Mouse (Mus musculus) midbrain, embryonic 12.5 days (tissue): ENCODE results near the gene Psd. TPM values are rescaled to one million over a fixed set of nuclear protein-coding genes. Genes with fewer than 3 reads are reported as not detected.

Source experiments
- ATAC-seq: fragments of 200-750 bp; cut with Nextera tagmentation; 2 replicates; pipeline ENCODE4 v1.8.0; 2017; ENCODE audit warnings: low read depth, moderate TSS enrichment, moderate library complexity; ENCODE audit not compliant: low FRiP score
- H3K27ac ChIP-seq: fragments of 300-500 bp; sonication (generic); replicated peaks from 2 replicates; pipeline ENCODE4 v1.5.1; 2016; ENCODE audit warnings: mild to moderate bottlenecking
- H3K27me3 ChIP-seq: fragments of 300-500 bp; sonication (generic); 2 replicates; pipeline ENCODE4 v1.6.1; 2016; ENCODE audit warnings: mild to moderate bottlenecking
- H3K36me3 ChIP-seq: fragments of 300-500 bp; sonication (generic); 2 replicates; pipeline ENCODE4 v1.6.1; 2016
- H3K4me1 ChIP-seq: fragments of 300-500 bp; sonication (generic); 2 replicates; pipeline ENCODE4 v1.6.1; 2016
- H3K4me2 ChIP-seq: fragments of 300-500 bp; sonication (generic); replicated peaks from 2 replicates; pipeline ENCODE4 v1.6.1; 2016; ENCODE audit warnings: mild to moderate bottlenecking, moderate library complexity
- H3K4me3 ChIP-seq: fragments of 300-500 bp; sonication (generic); 2 replicates; pipeline ENCODE4 v1.5.1; 2016; ENCODE audit warnings: mild to moderate bottlenecking
- H3K9ac ChIP-seq: fragments of 300-500 bp; sonication (generic); replicated peaks from 2 replicates; pipeline ENCODE4 v1.6.1; 2016; ENCODE audit warnings: mild to moderate bottlenecking, moderate library complexity
- H3K9me3 ChIP-seq: fragments of 300-500 bp; sonication (generic); 2 replicates; pipeline ENCODE4 v1.6.1; 2016; ENCODE audit warnings: mild to moderate bottlenecking
- WGBS: fragments of 180-500 bp; shearing (Covaris S2); methylation state at CpG from one replicate; pipeline ENCODE4 v1.1.7; 2016; 5-methylcytosine and 5-hydroxymethylcytosine counted together
- polyA plus RNA-seq: library from polyadenylated mRNA; unstranded; fragments of >200 nt; fragmentation: Nextera tagmentation; extraction: Ambion mirVana; gene quantifications from 2 replicates; pipeline ENCODE4 v1.2.1, GENCODE M21; 2016

Gene Psd
- polyA plus RNA-seq, 1 experiment from 2014 or later, result 31.4 TPM

GRCm38 (mm10) chr19:46350168-46350932 is 23.4 kb upstream of the Psd start, which contains the start of gene 2310034G01Rik:
TSS of gene 2310034G01Rik (minus strand) at chr19:46350302.
- peaks cover 15% of the 10 kb centered on the region for H3K4me1 ChIP-seq
- peak within 1 kb of the TSS; percentile 54 for H3K4me3 ChIP-seq
- no peaks in the 10 kb centered on the region for H3K36me3 ChIP-seq
- peak within 1 kb of the TSS; percentile 89 for H3K4me2 ChIP-seq
- peak within 1 kb of the TSS; percentile 75 for H3K27ac ChIP-seq
- no peaks in the 10 kb centered on the region for H3K9me3 ChIP-seq
- peak within 1 kb of the TSS; percentile 68 for H3K9ac ChIP-seq
- no peak for ATAC-seq
- WGBS, result 69% methylated on average over 10 of the region's 10 CpGs
- H3K27me3 ChIP-seq, result peaks cover 52% of the 10 kb centered on the region

GRCm38 (mm10) chr19:46349550-46349949 is 22.6 kb upstream of the Psd start:
- no peak; the same call in 1 of the 2 replicates for ATAC-seq
- peaks cover 51% of the 10 kb centered on the region for H3K27me3 ChIP-seq

GRCm38 (mm10) chr19:46348761-46349458 is 22.0 kb upstream of the Psd start:
- under 1% methylated on average over 78 of the region's 78 CpGs for WGBS
- Histone ChIP-seq H3K9ac (peak overlapping the region; percentile 68), H3K36me3 (no peaks in the 10 kb centered on the region), H3K9me3 (no peaks in the 10 kb centered on the region), H3K4me2 (peak overlapping the region; percentile 89), H3K27ac (peak overlapping the region; percentile 75), H3K4me3 (peak overlapping the region; percentile 54), H3K27me3 (peaks cover 56% of the 10 kb centered on the region), H3K4me1 (peaks cover 15% of the 10 kb centered on the region)
- peak; percentile 81 for ATAC-seq

More at GRCm38 (mm10) chr19:46349550-46349949, 22.6 kb upstream of the Psd start:
- Histone ChIP-seq H3K27ac (no peak overlapping the region), H3K9ac (peak overlapping the region; percentile 68), H3K4me1 (peaks cover 15% of the 10 kb centered on the region), H3K4me2 (peak overlapping the region; percentile 89), H3K9me3 (no peaks in the 10 kb centered on the region), H3K36me3 (no peaks in the 10 kb centered on the region), H3K4me3 (peak overlapping the region; percentile 54)
- 23% methylated on average over 6 of the region's 6 CpGs for WGBS

- peaks cover 15% of the 10 kb centered on the region for H3K4me1 ChIP-seq
- peak overlapping the region; percentile 89 for H3K4me2 ChIP-seq
- no peaks in the 10 kb centered on the region for H3K9me3 ChIP-seq
- H3K27ac ChIP-seq, result peak overlapping the region; percentile 75
- peak overlapping the region; percentile 68 for H3K9ac ChIP-seq
- H3K27me3 ChIP-seq, result peaks cover 55% of the 10 kb centered on the region
- peak overlapping the region; percentile 54 for H3K4me3 ChIP-seq
- H3K36me3 ChIP-seq, result no peaks in the 10 kb centered on the region
- WGBS, result 32% methylated on average over 14 of the region's 14 CpGs
- no peak for ATAC-seq
Observed at GRCm38 (mm10) chr19:46347936-46348668, 21.1 kb upstream of the Psd start.

- Histone ChIP-seq H3K9ac (no peak overlapping the region), H3K27ac (no peak overlapping the region), H3K9me3 (no peaks in the 10 kb centered on the region), H3K4me2 (no peak overlapping the region), H3K4me1 (peaks cover 15% of the 10 kb centered on the region), H3K4me3 (no peak overlapping the region), H3K36me3 (no peaks in the 10 kb centered on the region), H3K27me3 (peaks cover 48% of the 10 kb centered on the region)
- no peak for ATAC-seq
- 100% methylated on average over 1 of the region's 1 CpGs for WGBS
Observed at GRCm38 (mm10) chr19:46347146-46347545, 20.2 kb upstream of the Psd start.

GRCm38 (mm10) chr19:46344710-46345419 is 17.9 kb upstream of the Psd start:
- H3K27ac ChIP-seq, result no peak overlapping the region
- no peaks in the 10 kb centered on the region for H3K9me3 ChIP-seq
- no peak for ATAC-seq
- peaks cover 14% of the 10 kb centered on the region for H3K4me1 ChIP-seq
- no peak overlapping the region for H3K4me2 ChIP-seq
- 21% methylated on average over 7 of the region's 7 CpGs for WGBS
- no peaks in the 10 kb centered on the region for H3K36me3 ChIP-seq
- H3K4me3 ChIP-seq, result no peak overlapping the region
- peaks cover 31% of the 10 kb centered on the region for H3K27me3 ChIP-seq
- H3K9ac ChIP-seq, result no peak overlapping the region

- Histone ChIP-seq H3K4me3 (no peak overlapping the region), H3K27ac (no peak overlapping the region), H3K36me3 (peaks cover 6% of the 10 kb centered on the region; the same call in 1 of the 2 replicates), H3K4me2 (no peak overlapping the region), H3K9me3 (no peaks in the 10 kb centered on the region), H3K27me3 (peaks cover 9% of the 10 kb centered on the region; the same call in 1 of the 2 replicates), H3K4me1 (peaks cover 16% of the 10 kb centered on the region), H3K9ac (0 out of 2 replicates have a peak overlapping the region, but pooled peaks have one; percentile 11)
- no peak for ATAC-seq
- WGBS, result 82% methylated on average over 7 of the region's 7 CpGs
Observed at GRCm38 (mm10) chr19:46339287-46339971, 12.5 kb upstream of the Psd start.

- 55% methylated on average over 6 of the region's 6 CpGs for WGBS
- H3K4me2 ChIP-seq, result peak overlapping the region; percentile 78
- peak; percentile 68 for ATAC-seq
- peaks cover 6% of the 10 kb centered on the region; the same call in 1 of the 2 replicates for H3K36me3 ChIP-seq
- H3K9ac ChIP-seq, result no peak overlapping the region
- H3K4me1 ChIP-seq, result peaks cover 16% of the 10 kb centered on the region
- no peaks in the 10 kb centered on the region for H3K9me3 ChIP-seq
- H3K4me3 ChIP-seq, result 0 out of 2 replicates have a peak overlapping the region, but pooled peaks have one; percentile 72
- H3K27me3 ChIP-seq, result 0 out of 2 replicates have a peak, but pooled peaks cover 5% of the 10 kb centered on the region
- H3K27ac ChIP-seq, result no peak overlapping the region
Observed at GRCm38 (mm10) chr19:46338942-46339286, 12.0 kb upstream of the Psd start.

GRCm38 (mm10) chr19:46338331-46338936 is 11.5 kb upstream of the Psd start, which contains the start of gene Cuedc2:
TSS of gene Cuedc2 (minus strand) at chr19:46338702.
- H3K27ac ChIP-seq, result peak within 1 kb of the TSS; percentile 79
- under 1% methylated on average over 31 of the region's 31 CpGs for WGBS
- peak; percentile 91 for ATAC-seq
- H3K27me3 ChIP-seq, result 0 out of 2 replicates have a peak, but pooled peaks cover 5% of the 10 kb centered on the region
- peak within 1 kb of the TSS; percentile 71 for H3K9ac ChIP-seq
- peaks cover 16% of the 10 kb centered on the region for H3K4me1 ChIP-seq
- H3K36me3 ChIP-seq, result peaks cover 6% of the 10 kb centered on the region; the same call in 1 of the 2 replicates
- peak within 1 kb of the TSS; percentile 72 for H3K4me3 ChIP-seq
- no peaks in the 10 kb centered on the region for H3K9me3 ChIP-seq
- H3K4me2 ChIP-seq, result peak within 1 kb of the TSS; percentile 78

GRCm38 (mm10) chr19:46337719-46338330 is 10.9 kb upstream of the Psd start:
- peak overlapping the region; percentile 79 for H3K27ac ChIP-seq
- peak; percentile 67 for ATAC-seq
- WGBS, result 31% methylated on average over 15 of the region's 15 CpGs
- no peaks in the 10 kb centered on the region for H3K9me3 ChIP-seq
- H3K4me3 ChIP-seq, result peak overlapping the region; percentile 72
- H3K9ac ChIP-seq, result peak overlapping the region; percentile 71
- peaks cover 6% of the 10 kb centered on the region; the same call in 1 of the 2 replicates for H3K36me3 ChIP-seq
- H3K4me2 ChIP-seq, result peak overlapping the region; percentile 78
- peaks cover 18% of the 10 kb centered on the region for H3K4me1 ChIP-seq
- H3K27me3 ChIP-seq, result 0 out of 2 replicates have a peak, but pooled peaks cover 5% of the 10 kb centered on the region
